Mouse (Mus musculus) forebrain, embryonic 16.5 days (tissue): Measurements from ENCODE around the gene Gm20388. TPM values are rescaled to one million over a fixed set of nuclear protein-coding genes. Genes with fewer than 3 reads are reported as not detected.

Source experiments
- ATAC-seq: fragments of 200-750 bp; cut with Nextera tagmentation; 2 replicates; pipeline ENCODE4 v1.8.0; 2017; ENCODE audit warnings: mild to moderate bottlenecking, moderate library complexity
- H3K27ac ChIP-seq: fragments of 300-500 bp; sonication (generic); 2 replicates; pipeline ENCODE4 v1.5.1; 2014; ENCODE audit warnings: low read length, control low read depth
- H3K27me3 ChIP-seq: fragments of 300-500 bp; sonication (generic); replicated peaks from 2 replicates; pipeline ENCODE4 v1.6.1; 2014; ENCODE audit warnings: low read length; ENCODE audit not compliant: control insufficient read depth, insufficient read depth
- H3K36me3 ChIP-seq: fragments of 300-500 bp; sonication (generic); 2 replicates; pipeline ENCODE4 v1.6.1; 2014; ENCODE audit not compliant: control insufficient read depth, insufficient read depth
- H3K4me1 ChIP-seq: fragments of 300-500 bp; sonication (generic); replicated peaks from 2 replicates; pipeline ENCODE4 v1.6.1; 2014; ENCODE audit warnings: low read length; ENCODE audit not compliant: control insufficient read depth, insufficient read depth
- H3K4me2 ChIP-seq: fragments of 300-500 bp; sonication (generic); 2 replicates; pipeline ENCODE4 v1.6.1; 2014; ENCODE audit warnings: mild to moderate bottlenecking, low read length, control low read depth
- H3K4me3 ChIP-seq: fragments of 300-500 bp; sonication (generic); replicated peaks from 2 replicates; pipeline ENCODE4 v1.5.1; 2014; ENCODE audit warnings: mild to moderate bottlenecking, low read length, control low read depth
- H3K9ac ChIP-seq: fragments of 300-500 bp; sonication (generic); replicated peaks from 2 replicates; pipeline ENCODE4 v1.6.1; 2014; ENCODE audit warnings: low read depth, low read length, control low read depth
- H3K9me3 ChIP-seq: fragments of 300-500 bp; sonication (generic); 2 replicates; pipeline ENCODE4 v1.6.1; 2016; ENCODE audit warnings: low read length; ENCODE audit not compliant: control insufficient read depth
- WGBS: fragments of 180-500 bp; shearing (Covaris S2); extraction: QIAGEN DNeasy Blood & Tissue Kit; methylation state at CpG from one replicate; pipeline ENCODE4 v1.1.7; 2014; 5-methylcytosine and 5-hydroxymethylcytosine counted together
- polyA plus RNA-seq: library from polyadenylated mRNA; unstranded; fragments of >200 nt; fragmentation: Nextera tagmentation; extraction: Ambion mirVana; gene quantifications from 2 replicates; pipeline ENCODE4 v1.2.1, GENCODE M21; 2015

Gm20388 gene
- polyA plus RNA-seq, 1 experiment from 2014 or later, result 4.7 TPM

- no peak overlapping the region for H3K27ac ChIP-seq
- WGBS, result 74% methylated on average over 10 of the region's 10 CpGs
Measured at GRCm38 (mm10) chr8:123880271-123880670, 3969.6 kb downstream of the Gm20388 start.

GRCm38 (mm10) chr8:123880821-123881350, 3970.2 kb downstream of the Gm20388 start:
- Histone ChIP-seq H3K36me3 (no peaks in the 10 kb centered on the region), H3K4me1 (peaks cover 13% of the 10 kb centered on the region), H3K4me3 (no peak overlapping the region), H3K27ac (no peak overlapping the region), H3K9me3 (no peaks in the 10 kb centered on the region), H3K27me3 (no peaks in the 10 kb centered on the region), H3K4me2 (no peak overlapping the region), H3K9ac (no peak overlapping the region)
- 62% methylated on average over 4 of the region's 4 CpGs for WGBS
- ATAC-seq, result no peak

More at GRCm38 (mm10) chr8:123880271-123880670, 3969.6 kb downstream of the Gm20388 start:
- Histone ChIP-seq H3K36me3 (no peaks in the 10 kb centered on the region), H3K4me3 (no peak overlapping the region), H3K4me1 (peaks cover 12% of the 10 kb centered on the region), H3K27me3 (no peaks in the 10 kb centered on the region), H3K4me2 (no peak overlapping the region), H3K9me3 (no peaks in the 10 kb centered on the region), H3K9ac (no peak overlapping the region)
- ATAC-seq, result no peak

DNA sequence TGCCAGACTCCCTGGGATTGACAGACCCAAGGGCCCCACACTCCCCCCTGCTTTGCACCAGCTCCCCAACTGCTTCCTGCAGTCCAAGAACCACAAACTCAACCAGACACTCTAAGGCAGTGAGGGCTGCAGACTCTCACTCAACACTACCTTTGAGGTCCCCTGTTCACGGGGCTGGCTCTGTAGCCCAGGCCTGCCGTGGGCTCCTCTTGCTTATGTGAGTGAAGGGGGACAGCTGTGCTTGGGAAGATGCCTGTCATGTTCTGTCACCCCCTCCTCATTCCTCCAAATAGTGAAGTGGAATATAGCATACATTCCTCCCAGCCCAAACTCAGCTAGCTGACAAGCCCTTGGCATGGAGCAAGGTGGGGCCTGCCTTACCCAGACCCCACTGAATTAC, 3971.8 kb downstream of the Gm20388 start:
- no peak overlapping the region for H3K9ac ChIP-seq
- no peak overlapping the region for H3K27ac ChIP-seq
- H3K27me3 ChIP-seq, result peaks cover 7% of the 10 kb centered on the region; the same call in 1 of the 2 replicates
- no peak for ATAC-seq
- no peaks in the 10 kb centered on the region for H3K36me3 ChIP-seq
- WGBS, result 85% methylated on average over 2 of the region's 2 CpGs
- peaks cover 13% of the 10 kb centered on the region for H3K4me1 ChIP-seq
- H3K4me2 ChIP-seq, result no peak overlapping the region
- no peaks in the 10 kb centered on the region for H3K9me3 ChIP-seq
- H3K4me3 ChIP-seq, result no peak overlapping the region

DNA sequence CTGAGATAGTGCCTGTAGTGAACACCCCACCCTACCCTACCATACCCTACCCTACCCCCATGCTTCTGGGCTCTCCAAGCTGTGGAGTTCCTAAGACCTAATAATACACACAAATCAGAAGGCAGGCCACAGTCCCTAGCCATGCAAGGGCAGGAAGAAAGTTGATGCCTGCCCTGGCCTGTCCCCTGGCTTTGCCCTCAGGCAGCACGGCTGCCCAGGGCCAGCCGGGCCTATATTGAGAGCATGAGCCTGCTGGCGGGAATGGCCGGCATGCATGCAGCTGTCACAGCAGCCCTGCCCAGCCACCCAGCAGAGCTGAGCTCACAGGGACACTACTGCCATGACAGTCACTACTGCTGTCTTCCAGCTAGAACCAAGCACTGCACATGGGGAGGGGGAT, 3972.5 kb downstream of the Gm20388 start:
- peaks cover 7% of the 10 kb centered on the region; the same call in 1 of the 2 replicates for H3K27me3 ChIP-seq
- H3K4me1 ChIP-seq, result peaks cover 13% of the 10 kb centered on the region
- H3K36me3 ChIP-seq, result no peaks in the 10 kb centered on the region
- no peak overlapping the region for H3K9ac ChIP-seq
- no peaks in the 10 kb centered on the region for H3K9me3 ChIP-seq
- no peak overlapping the region for H3K4me2 ChIP-seq
- no peak overlapping the region for H3K4me3 ChIP-seq
- WGBS, result 78% methylated on average over 4 of the region's 4 CpGs
- ATAC-seq, result no peak
- H3K27ac ChIP-seq, result no peak overlapping the region

GRCm38 (mm10) chr8:123884721-123885565, 3974.3 kb downstream of the Gm20388 start:
- Histone ChIP-seq H3K4me1 (peaks cover 13% of the 10 kb centered on the region), H3K36me3 (no peaks in the 10 kb centered on the region), H3K4me3 (no peak overlapping the region; the same call in 1 of the 2 replicates), H3K9me3 (no peaks in the 10 kb centered on the region), H3K4me2 (peak overlapping the region; percentile 45), H3K27ac (peak overlapping the region; percentile 82), H3K27me3 (peaks cover 15% of the 10 kb centered on the region), H3K9ac (peak overlapping the region; percentile 46)
- peak; percentile 90 for ATAC-seq
- 4% methylated on average over 13 of the region's 14 CpGs for WGBS

GRCm38 (mm10) chr8:123887163-123887562, 3976.5 kb downstream of the Gm20388 start:
- ATAC-seq, result no peak
- Histone ChIP-seq H3K9ac (no peak overlapping the region), H3K36me3 (no peaks in the 10 kb centered on the region), H3K27me3 (peaks cover 28% of the 10 kb centered on the region), H3K4me2 (no peak overlapping the region), H3K27ac (no peak overlapping the region), H3K4me1 (peaks cover 21% of the 10 kb centered on the region), H3K4me3 (no peak overlapping the region), H3K9me3 (no peaks in the 10 kb centered on the region)
- WGBS, result 94% methylated on average over 4 of the region's 4 CpGs

DNA sequence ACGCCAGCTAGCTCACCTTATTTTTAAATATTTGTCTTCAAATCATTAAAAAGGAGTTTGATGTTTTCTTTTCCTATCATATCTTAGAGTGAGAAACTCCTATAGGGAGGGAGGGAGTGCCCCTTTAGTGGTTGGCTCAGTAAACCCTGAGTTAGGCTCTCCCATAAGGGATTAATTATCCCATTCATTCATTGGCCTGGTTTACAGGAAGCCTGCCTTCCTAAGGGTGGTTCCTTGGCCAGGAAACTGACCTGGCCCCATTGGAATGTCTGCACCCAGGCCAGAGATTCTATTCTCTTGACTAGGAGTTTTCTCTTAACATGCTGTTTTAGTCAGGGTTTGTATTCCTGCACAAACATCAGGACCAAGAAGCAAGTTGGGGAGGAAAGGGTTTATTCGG, 3977.3 kb downstream of the Gm20388 start:
- no peak for ATAC-seq
- no peak overlapping the region for H3K4me2 ChIP-seq
- no peak overlapping the region for H3K9ac ChIP-seq
- H3K27me3 ChIP-seq, result peaks cover 31% of the 10 kb centered on the region
- H3K27ac ChIP-seq, result no peak overlapping the region
- H3K4me3 ChIP-seq, result no peak overlapping the region
- peaks cover 25% of the 10 kb centered on the region for H3K4me1 ChIP-seq
- H3K36me3 ChIP-seq, result no peaks in the 10 kb centered on the region
- WGBS, result 90% methylated on average over 2 of the region's 2 CpGs
- no peaks in the 10 kb centered on the region for H3K9me3 ChIP-seq

- Histone ChIP-seq H3K4me1 (peaks cover 18% of the 10 kb centered on the region), H3K4me2 (no peak overlapping the region), H3K27me3 (peaks cover 48% of the 10 kb centered on the region), H3K4me3 (no peak overlapping the region), H3K36me3 (no peaks in the 10 kb centered on the region), H3K27ac (no peak overlapping the region), H3K9ac (no peak overlapping the region), H3K9me3 (no peaks in the 10 kb centered on the region)
- 77% methylated on average over 4 of the region's 4 CpGs for WGBS
- ATAC-seq, result no peak
Measured at GRCm38 (mm10) chr8:123889797-123890196, 3979.2 kb downstream of the Gm20388 start.

GRCm38 (mm10) chr8:123891271-123891670, 3980.6 kb downstream of the Gm20388 start:
- Histone ChIP-seq H3K27ac (no peak overlapping the region), H3K4me2 (peak overlapping the region; percentile 83), H3K36me3 (no peaks in the 10 kb centered on the region), H3K4me3 (peak overlapping the region; percentile 62), H3K27me3 (peaks cover 50% of the 10 kb centered on the region), H3K9ac (peak overlapping the region; percentile 76), H3K4me1 (peaks cover 13% of the 10 kb centered on the region), H3K9me3 (no peaks in the 10 kb centered on the region)
- ATAC-seq, result no peak
- WGBS, result 0% methylated on average over 11 of the region's 11 CpGs
